ENCODE assay signal across 13 mouse cellular contexts in genomic region chr5:30917891-30918670, GRCm38 (mm10). TPM values are rescaled to one million over a fixed set of nuclear protein-coding genes. Genes with fewer than 3 reads are reported as not detected.
DNase-seq lines count a peak whose midpoint lies in the region; ATAC-seq and TF ChIP-seq lines count a peak whose summit lies in the region.
"Had no signal": no experiment of that assay in that cellular context is flagged by ENCODE, and none has a peak within 500 bp of the region (broad histone marks: within the 10 kb centered on the region; RNA-seq: fewer than 3 reads in every experiment).

No protein-coding gene starts in this region.

- peaks cover 21% of the 10 kb centered on the region; the same call in 1 of the 2 replicates for H3K36me3 ChIP-seq in kidney, postnatal 0 days (ENCODE audit: insufficient read depth, low read length)
- no peaks in the 10 kb centered on the region for H3K36me3 ChIP-seq in E14TG2a.4 (ENCODE audit: insufficient read depth, low read length)
- peaks cover 47% of the 10 kb centered on the region for H3K36me3 ChIP-seq in embryonic facial prominence, embryonic 13.5 days

- no peak for TF ChIP-seq CTCF in gastrocnemius, adult 2 months (IDR thresholded peaks at IDR 0.05)
- no peak for TF ChIP-seq CTCF in kidney, postnatal 0 days (IDR thresholded peaks at IDR 0.05; ENCODE audit: low read depth)
- TF ChIP-seq CTCF in E14TG2a.4 (conservative IDR thresholded peaks at IDR 0.05; ENCODE audit: low read length), result no peak
- TF ChIP-seq CTCF in left cerebral cortex, adult 2 months (IDR thresholded peaks at IDR 0.05), result no peak

- 79% methylated on average over 31 of the region's 31 CpGs for WGBS in kidney, postnatal 0 days
- WGBS in embryonic facial prominence, embryonic 13.5 days, result 88% methylated on average over 31 of the region's 31 CpGs

- peaks cover 23% of the 10 kb centered on the region for H3K4me1 ChIP-seq in kidney, postnatal 0 days (replicated peaks; ENCODE audit: insufficient read depth, low read length)
- peaks cover 90% of the 10 kb centered on the region for H3K4me1 ChIP-seq in E14TG2a.4 (replicated peaks; ENCODE audit: low read depth, low read length)
- H3K4me1 ChIP-seq in embryonic facial prominence, embryonic 13.5 days, result peaks cover 87% of the 10 kb centered on the region

- intact Hi-C loops in gastrocnemius, adult 2 months (cut with DNase I), result loop anchor here (2.0 kb wide), 1 partner anchor 103 kb away; the partner anchor contains the start of gene Mapre3
- intact Hi-C loops in left cerebral cortex, adult 2 months (cut with DNase I), result no loop called here

- no peak overlapping the region for H3K4me3 ChIP-seq in gastrocnemius, adult 2 months
- no peak overlapping the region for H3K4me3 ChIP-seq in kidney, postnatal 0 days (replicated peaks; ENCODE audit: low read depth, low read length)
- peak overlapping the region; percentile 67 for H3K4me3 ChIP-seq in E14TG2a.4 (replicated peaks; ENCODE audit: low read length)
- H3K4me3 ChIP-seq in embryonic facial prominence, embryonic 13.5 days, result no peak overlapping the region
- no peak overlapping the region for H3K4me3 ChIP-seq in left cerebral cortex, adult 2 months

- H3K9ac ChIP-seq in kidney, postnatal 0 days (ENCODE audit: low read depth, low read length), result no peak overlapping the region
- H3K9ac ChIP-seq in embryonic facial prominence, embryonic 13.5 days, result peak overlapping the region; percentile 36

- peak overlapping the region; percentile 86; the same call in 1 of the 2 replicates for H3K27ac ChIP-seq in gastrocnemius, adult 2 months
- peak overlapping the region; percentile 20; the same call in 1 of the 2 replicates for H3K27ac ChIP-seq in kidney, postnatal 0 days
- H3K27ac ChIP-seq in embryonic facial prominence, embryonic 13.5 days, result 0 out of 2 replicates have a peak overlapping the region, but pooled peaks have one; percentile 39
- no peak overlapping the region for H3K27ac ChIP-seq in left cerebral cortex, adult 2 months

- no peak for ATAC-seq in kidney, postnatal 0 days (replicated peaks; ENCODE audit: low FRiP score, low read depth)
- ATAC-seq in embryonic facial prominence, embryonic 13.5 days (ENCODE audit: insufficient number of reproducible peaks, insufficient read depth, low FRiP score, low TSS enrichment, low read depth), result no peak

- H3K27me3 ChIP-seq in kidney, postnatal 0 days (ENCODE audit: insufficient read depth, low read length), result no peaks in the 10 kb centered on the region
- peaks cover 24% of the 10 kb centered on the region for H3K27me3 ChIP-seq in E14TG2a.4 (ENCODE audit: insufficient read depth, low read length)
- H3K27me3 ChIP-seq in embryonic facial prominence, embryonic 13.5 days, result no peaks in the 10 kb centered on the region

- no peak for DNase-seq in gastrocnemius, adult 2 months
- DNase-seq in gastrocnemius, postnatal 4 days (ENCODE audit: low spot score in 2 of 2), result no peak
- DNase-seq in kidney, postnatal 0 days (ENCODE audit: low spot score), result no peak
- no peak for DNase-seq in kidney, postnatal 14 days
- no peak for DNase-seq in urinary bladder, adult 18-20 months (ENCODE audit: low spot score in 2 of 2)
- DNase-seq in left cerebral cortex, adult 2 months (ENCODE audit: extremely low spot score in 1 of 2, low spot score in 2 of 2), result no peak
- DNase-seq: B cell, adult 2 months; cerebellum, adult 2 months; gastrocnemius, postnatal 36 days; right cerebral cortex, postnatal 4 days had no signal

- no peaks in the 10 kb centered on the region for H3K9me3 ChIP-seq in kidney, postnatal 0 days (replicated peaks; ENCODE audit: low read length)
- no peaks in the 10 kb centered on the region for H3K9me3 ChIP-seq in E14TG2a.4 (ENCODE audit: low read length)
- no peaks in the 10 kb centered on the region for H3K9me3 ChIP-seq in embryonic facial prominence, embryonic 13.5 days

- no peak overlapping the region for H3K4me2 ChIP-seq in kidney, postnatal 0 days (ENCODE audit: low read length)
- no peak overlapping the region for H3K4me2 ChIP-seq in embryonic facial prominence, embryonic 13.5 days

RNA-seq across cellular contexts. Expression of gene Khk, which starts 3.1 kb away (rescaled TPM):
- total RNA-seq in gastrocnemius, adult 2 months (2021), result 10 to 100 TPM; 29.2 to 30.8 TPM
- 10 to 100 TPM; 26.7 to 29.8 TPM for total RNA-seq in gastrocnemius, postnatal 4 days (2021)
- polyA plus RNA-seq in kidney, postnatal 0 days (2015; fragmentation: Nextera tagmentation; extraction: Ambion mirVana), result 68.9 and 70.6 TPM in 2 replicates
- polyA plus RNA-seq in embryonic facial prominence, embryonic 13.5 days (2015; fragmentation: Nextera tagmentation; extraction: Ambion mirVana), result 17.4 and 17.8 TPM in 2 replicates
- total RNA-seq in left cerebral cortex, adult 2 months (2021), result 10 to 100 TPM; 15.3 to 19.3 TPM

RNA-seq across cellular contexts. Expression of gene Emilin1, which starts 4.9 kb away (rescaled TPM):
- 1 to 10 TPM; 2.7 to 7.7 TPM for total RNA-seq in gastrocnemius, adult 2 months (2021)
- 100 to 1,000 TPM in 1 of 2 experiments, 10 to 100 TPM in 1; 86.8 to 104 TPM for total RNA-seq in gastrocnemius, postnatal 4 days (2021)
- 204 and 226 TPM in 2 replicates for polyA plus RNA-seq in kidney, postnatal 0 days (2015; fragmentation: Nextera tagmentation; extraction: Ambion mirVana)
- 199 and 251 TPM in 2 replicates for polyA plus RNA-seq in embryonic facial prominence, embryonic 13.5 days (2015; fragmentation: Nextera tagmentation; extraction: Ambion mirVana)
- 1 to 10 TPM; 3.0 to 3.3 TPM for total RNA-seq in left cerebral cortex, adult 2 months (2021)

RNA-seq across cellular contexts. Expression of gene Ost4, which starts 10.5 kb away (rescaled TPM):
- total RNA-seq in gastrocnemius, adult 2 months (2021), result 100 to 1,000 TPM; 103 to 121 TPM
- 100 to 1,000 TPM; 171 to 194 TPM for total RNA-seq in gastrocnemius, postnatal 4 days (2021)
- 466 and 517 TPM in 2 replicates for polyA plus RNA-seq in kidney, postnatal 0 days (2015; fragmentation: Nextera tagmentation; extraction: Ambion mirVana)
- polyA plus RNA-seq in embryonic facial prominence, embryonic 13.5 days (2015; fragmentation: Nextera tagmentation; extraction: Ambion mirVana), result 415 and 422 TPM in 2 replicates
- 100 to 1,000 TPM in 1 of 2 experiments, 10 to 100 TPM in 1; 91.9 to 106 TPM for total RNA-seq in left cerebral cortex, adult 2 months (2021)

RNA-seq across cellular contexts. Expression of gene Cgref1, which starts 27.3 kb away (rescaled TPM):
- 1 to 10 TPM; 2.0 to 2.9 TPM for total RNA-seq in gastrocnemius, adult 2 months (2021)
- total RNA-seq in gastrocnemius, postnatal 4 days (2021), result 1 to 10 TPM; 9.5 to 10.0 TPM
- polyA plus RNA-seq in kidney, postnatal 0 days (2015; fragmentation: Nextera tagmentation; extraction: Ambion mirVana), result 47.4 and 52.2 TPM in 2 replicates
- 8.2 and 11.5 TPM in 2 replicates for polyA plus RNA-seq in embryonic facial prominence, embryonic 13.5 days (2015; fragmentation: Nextera tagmentation; extraction: Ambion mirVana)
- total RNA-seq in left cerebral cortex, adult 2 months (2021), result 10 to 100 TPM; 24.2 to 26.0 TPM
- total RNA-seq: monocyte, adult 5-6 weeks had no signal

RNA-seq across cellular contexts. Expression of gene Agbl5, which starts 29.6 kb away (rescaled TPM):
- total RNA-seq in gastrocnemius, adult 2 months (2021), result 1 to 10 TPM; 1.6 to 2.3 TPM
- 10 to 100 TPM in 1 of 2 experiments, 1 to 10 TPM in 1; 8.3 to 10.0 TPM for total RNA-seq in gastrocnemius, postnatal 4 days (2021)
- polyA plus RNA-seq in kidney, postnatal 0 days (2015; fragmentation: Nextera tagmentation; extraction: Ambion mirVana), result 17.3 and 17.5 TPM in 2 replicates
- polyA plus RNA-seq in embryonic facial prominence, embryonic 13.5 days (2015; fragmentation: Nextera tagmentation; extraction: Ambion mirVana), result 28.6 and 32.8 TPM in 2 replicates
- 10 to 100 TPM; 17.2 to 17.8 TPM for total RNA-seq in left cerebral cortex, adult 2 months (2021)

Comparison
In these comparisons a context has a peak if more than half of its experiments do, and no peak if none do; other contexts are left out.
1. RNA of gene Emilin1, which starts 4.9 kb away (total RNA-seq): 86.8 to 104 TPM in gastrocnemius, postnatal 4 days; 2.7 to 7.7 TPM in gastrocnemius, adult 2 months and 3.0 to 3.3 TPM in left cerebral cortex, adult 2 months; every median in the first group is over 10 times any median in the second.